Mouse (Mus musculus) Patski (cell line): ENCODE data around the gene Vgll4. TPM values are rescaled to one million over a fixed set of nuclear protein-coding genes. Genes with fewer than 3 reads are reported as not detected.

ENCODE experiments used
- ATAC-seq: fragments of 100-300 bp; one replicate; pipeline ENCODE4 v1.8.0; 2021
- CTCF ChIA-PET: fragments of 350-600 bp; sonication (Branson Sonifier 250); formaldehyde crosslinking; loops from one replicate; lab custom pipeline; 2022; ENCODE audit warnings: inconsistent platforms; lab: Charles Lee
- POLR2A ChIA-PET: fragments of 350-600 bp; sonication (Branson Sonifier 250); formaldehyde crosslinking; loops from one replicate; lab custom pipeline; 2022; ENCODE audit warnings: antibody characterized with exemption, inconsistent platforms; lab: Charles Lee
- DNase-seq: peaks from one replicate; pipeline ENCODE4 v3.0.0-alpha.2; 2011; ENCODE audit warnings: low read depth, low spot score
- H3K27me3 ChIP-seq: fragments of 371-371 bp; one replicate; pipeline ENCODE4 v1.5.1; 2021
- CTCF ChIP-seq: fragments of 100-300 bp; IDR thresholded peaks from one replicate; pipeline ENCODE4 v1.5.1; 2021
- in situ Hi-C: fragments of 300-500 bp; cut with MboI; formaldehyde crosslinking; loops from 3 replicates; pipeline ENCODE4 v1.11.1; 2018; ENCODE audit warnings: low pct_unique_long_range_greater_than_20kb, mixed read lengths
- polyA plus RNA-seq: library from polyadenylated mRNA; unstranded; gene quantifications from one replicate; pipeline ENCODE4 v1.2.3, GENCODE M21; 2021

The Vgll4 gene
- polyA plus RNA-seq, 1 experiment from 2014 or later, result 98.0 TPM

GRCm38 (mm10) chr6:114833058-114833685, 136.6 kb downstream of the Vgll4 start:
- CTCF ChIA-PET, result no interaction called here
- no peak for ATAC-seq
- DNase-seq, result no peak
- in situ Hi-C loops, result no loop called here
- no peak for TF ChIP-seq CTCF
- POLR2A ChIA-PET, result no interaction called here
- H3K27me3 ChIP-seq, result no peaks in the 10 kb centered on the region

- no peaks in the 10 kb centered on the region for H3K27me3 ChIP-seq
- DNase-seq (no peak), ATAC-seq (no peak)
- CTCF ChIA-PET, result no interaction called here
- TF ChIP-seq CTCF, result no peak
- POLR2A ChIA-PET, result no interaction called here
- in situ Hi-C loops, result no loop called here
Measured at GRCm38 (mm10) chr6:114831807-114832206, 138.0 kb downstream of the Vgll4 start.

- ATAC-seq (no peak), DNase-seq (no peak)
- in situ Hi-C loops, result no loop called here
- no peaks in the 10 kb centered on the region for H3K27me3 ChIP-seq
- no peak for TF ChIP-seq CTCF
- ChIA-PET CTCF (interaction anchor here (1.1 kb wide), 1 partner anchor 14 kb away, joined by 4 read pairs; no protein-coding TSS in a partner anchor), POLR2A (interaction anchor here (0.6 to 1.0 kb wide), 3 partner anchors 10 to 48 kb away, joined by 3 to 4 read pairs (median 3); no protein-coding TSS in a partner anchor)
Measured at GRCm38 (mm10) chr6:114829660-114830438, 139.9 kb downstream of the Vgll4 start.

DNA sequence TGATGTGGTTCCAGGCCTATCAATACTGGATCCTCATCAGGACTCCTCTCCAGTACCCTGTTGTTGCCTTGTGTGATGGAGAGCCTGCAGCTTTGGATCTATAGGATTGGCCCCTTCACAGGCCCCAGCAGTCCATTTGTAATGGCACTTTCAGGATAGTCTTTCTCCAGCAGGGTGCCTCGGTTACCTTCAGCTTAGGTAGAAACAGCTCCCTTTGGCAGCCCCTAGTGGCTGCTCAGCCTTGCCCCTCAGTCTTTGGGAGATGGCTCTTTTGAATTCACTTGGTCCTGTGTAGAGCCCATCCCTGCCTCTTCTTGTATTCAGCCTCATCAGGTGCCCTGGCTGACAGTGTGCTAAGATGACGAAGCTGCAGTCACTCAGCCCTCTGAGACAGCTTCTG, 142.9 kb downstream of the Vgll4 start:
- ChIA-PET POLR2A (interaction anchor here (0.6 kb wide), 1 partner anchor 44 kb away, joined by 3 read pairs; no protein-coding TSS in a partner anchor), CTCF (interaction anchor here (1.1 kb wide), 1 partner anchor 12 kb away, joined by 3 read pairs; no protein-coding TSS in a partner anchor)
- ATAC-seq (no peak), DNase-seq (no peak)
- H3K27me3 ChIP-seq, result no peaks in the 10 kb centered on the region
- in situ Hi-C loops, result no loop called here
- no peak for TF ChIP-seq CTCF

- DNase-seq, result no peak
Measured at GRCm38 (mm10) chr6:114821646-114822045, 148.1 kb downstream of the Vgll4 start.

DNA sequence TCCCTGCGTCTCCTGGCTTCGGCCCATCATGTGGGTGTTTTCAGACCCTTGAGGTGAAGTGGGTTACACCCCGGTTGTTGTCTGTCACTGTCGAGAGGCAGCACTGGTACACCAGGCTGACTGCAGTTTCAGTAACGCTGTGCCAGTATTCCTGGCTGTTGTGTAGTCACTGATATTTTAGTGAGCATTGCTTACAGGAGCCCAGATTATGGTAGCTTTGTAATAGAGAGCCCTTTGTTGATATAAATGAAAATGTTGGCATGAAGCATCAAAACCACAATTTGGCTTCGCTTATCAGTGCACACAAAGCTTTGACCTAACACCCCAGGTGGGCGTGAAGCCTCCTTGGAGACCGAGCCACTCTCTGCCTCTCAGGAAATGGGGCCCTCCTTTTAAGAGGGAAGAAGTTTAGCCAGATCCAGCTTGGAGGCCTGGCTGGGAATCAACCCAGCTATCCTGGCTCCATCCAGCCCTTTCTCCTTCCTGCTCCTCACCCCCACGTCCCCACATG, 149.8 kb downstream of the Vgll4 start:
- H3K27me3 ChIP-seq, result no peaks in the 10 kb centered on the region
- TF ChIP-seq CTCF, result no peak
- DNase-seq (no peak), ATAC-seq (no peak)
- CTCF ChIA-PET, result interaction anchor here (0.7 to 1.7 kb wide), 3 partner anchors 14 to 118 kb away, joined by 3 to 4 read pairs (median 3); no protein-coding TSS in a partner anchor
- POLR2A ChIA-PET, result interaction anchor here (0.9 kb wide), 1 partner anchor 9 kb away, joined by 3 read pairs; no protein-coding TSS in a partner anchor
- in situ Hi-C loops, result no loop called here

More at GRCm38 (mm10) chr6:114821646-114822045, 148.1 kb downstream of the Vgll4 start:
- in situ Hi-C loops, result no loop called here
- no peak for ATAC-seq
- ChIA-PET POLR2A (no interaction called here), CTCF (interaction anchor here (1.0 kb wide), 1 partner anchor 67 kb away, joined by 3 read pairs; no protein-coding TSS in a partner anchor)
- no peaks in the 10 kb centered on the region for H3K27me3 ChIP-seq
- TF ChIP-seq CTCF, result no peak

DNA sequence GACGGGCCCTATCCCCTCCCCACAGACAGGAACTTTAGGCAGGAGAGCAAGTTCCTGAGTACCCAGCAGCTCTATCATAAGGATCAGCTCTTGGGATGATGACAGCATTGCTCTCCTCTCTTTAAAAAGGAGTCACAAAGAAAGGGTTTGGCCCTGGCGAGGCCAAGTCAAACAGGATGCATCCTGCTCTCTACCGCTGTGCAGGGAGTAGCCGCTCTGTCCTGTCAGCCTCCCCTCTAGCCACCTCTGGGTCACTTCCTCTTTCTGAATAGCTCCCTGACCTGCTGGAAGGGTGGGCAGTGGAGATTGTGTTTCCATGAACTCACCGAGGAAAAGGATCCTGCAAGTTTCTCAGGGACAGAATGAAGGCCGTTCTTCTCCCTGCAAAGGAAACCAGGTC, 151.3 kb downstream of the Vgll4 start:
- ATAC-seq, result no peak
- ChIA-PET CTCF (interaction anchor here (0.6 to 1.6 kb wide), 3 partner anchors 9 to 18 kb away, joined by 3 to 5 read pairs (median 3); no protein-coding TSS in a partner anchor), POLR2A (interaction anchor here (0.7 kb wide), 1 partner anchor 71 kb away, joined by 3 read pairs; no protein-coding TSS in a partner anchor)
- in situ Hi-C loops, result no loop called here
- no peak for DNase-seq
- H3K27me3 ChIP-seq, result no peaks in the 10 kb centered on the region
- TF ChIP-seq CTCF, result no peak

DNA sequence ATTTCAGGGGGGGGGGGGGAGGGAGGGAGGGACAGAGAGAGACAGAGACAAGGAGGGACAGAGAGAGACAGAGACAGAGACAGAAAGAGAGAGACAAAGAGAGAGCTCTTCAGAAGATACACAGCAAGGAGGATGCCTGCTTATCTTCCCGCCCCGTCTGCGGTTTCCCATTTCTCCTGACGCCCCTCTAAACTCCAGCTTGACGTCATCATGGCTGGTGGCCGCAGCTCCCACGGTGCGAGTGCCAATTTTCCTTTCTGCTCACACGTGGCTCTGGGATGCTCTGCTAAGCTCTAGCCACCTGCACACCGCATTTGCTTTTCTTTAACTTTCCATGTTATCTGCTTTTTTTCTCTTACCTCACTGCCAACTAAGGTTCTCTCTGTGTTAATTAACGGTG, 151.8 kb downstream of the Vgll4 start:
- no peak for ATAC-seq
- DNase-seq, result no peak
- ChIA-PET POLR2A (interaction anchor here (0.7 kb wide), 1 partner anchor 71 kb away, joined by 3 read pairs; no protein-coding TSS in a partner anchor), CTCF (interaction anchor here (1.5 to 1.6 kb wide), 2 partner anchors 8 to 18 kb away, joined by 3 to 5 read pairs; no protein-coding TSS in a partner anchor)
- in situ Hi-C loops, result no loop called here
- no peaks in the 10 kb centered on the region for H3K27me3 ChIP-seq
- no peak for TF ChIP-seq CTCF

DNA sequence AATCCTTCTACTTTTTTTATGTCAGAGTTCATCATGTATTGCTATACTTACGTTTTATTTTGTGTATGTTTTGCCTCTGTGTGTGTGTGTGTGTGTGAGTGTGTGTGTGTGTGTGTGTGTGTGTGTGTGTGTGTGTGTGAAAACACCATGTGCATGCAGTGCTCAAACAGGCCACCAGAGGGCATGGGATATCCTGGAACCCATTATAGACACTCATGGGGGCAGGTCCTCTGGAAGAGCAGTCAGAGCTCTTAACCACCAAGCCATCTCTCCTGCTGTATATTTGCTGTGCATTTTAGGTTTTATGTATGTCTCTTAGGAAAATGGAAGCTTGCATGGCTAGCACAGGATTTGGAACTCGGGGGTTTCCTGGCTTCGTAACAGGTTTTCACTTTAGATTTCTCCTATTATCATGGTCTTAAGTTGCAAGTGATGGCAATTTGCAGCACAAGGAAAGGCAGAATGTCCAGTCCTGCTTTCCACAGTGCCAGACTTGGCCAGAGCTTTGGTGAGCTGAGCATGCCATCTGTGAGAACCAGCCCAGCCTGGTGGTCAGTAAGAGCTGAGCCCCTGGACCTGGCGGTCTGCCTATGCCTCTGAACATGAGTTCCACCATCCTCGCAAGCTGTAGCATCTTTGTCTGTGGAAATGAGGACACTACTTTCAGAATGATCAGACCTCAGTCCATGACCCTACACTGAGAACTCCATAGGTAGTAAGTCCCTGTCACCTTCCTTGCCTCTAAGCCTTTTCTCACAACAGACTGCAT, 154.7 kb downstream of the Vgll4 start:
- no peak for TF ChIP-seq CTCF
- no peak for DNase-seq
- in situ Hi-C loops, result no loop called here
- ChIA-PET CTCF (interaction anchor here (0.9 to 1.9 kb wide), 7 partner anchors 12 to 214 kb away, joined by 3 to 4 read pairs (median 3); no protein-coding TSS in a partner anchor), POLR2A (interaction anchor here (1.0 to 1.2 kb wide), 2 partner anchors 15 to 63 kb away, joined by 3 to 4 read pairs; no protein-coding TSS in a partner anchor)
- ATAC-seq, result no peak
- no peaks in the 10 kb centered on the region for H3K27me3 ChIP-seq
